ENCODE assay signal across 14 mouse cellular contexts in the genomic region with DNA sequence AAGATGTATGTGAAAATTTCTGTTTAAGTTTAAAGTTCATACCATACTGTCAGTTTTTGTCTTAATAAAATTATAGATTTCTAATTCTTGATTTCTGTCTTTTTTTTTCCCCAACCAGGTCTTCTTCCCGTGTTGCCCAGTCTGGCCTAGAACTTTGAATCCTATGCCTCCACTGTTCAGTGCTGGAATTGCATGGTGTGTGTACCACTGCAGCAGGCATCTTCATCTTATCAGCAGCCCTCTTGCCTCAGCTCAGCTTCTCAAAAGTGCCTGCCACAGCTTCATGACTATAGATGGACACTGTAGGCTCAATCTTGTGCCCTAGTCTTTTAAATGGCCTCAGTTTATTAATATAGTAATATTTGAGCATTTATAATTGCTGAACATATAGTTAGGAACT. TPM values are rescaled to one million over a fixed set of nuclear protein-coding genes. Genes with fewer than 3 reads are reported as not detected.
DNase-seq lines count a peak whose midpoint lies in the region; ATAC-seq and TF ChIP-seq lines count a peak whose summit lies in the region.
"Had no signal": no experiment of that assay in that cellular context is flagged by ENCODE, and none has a peak within 500 bp of the region (broad histone marks: within the 10 kb centered on the region; RNA-seq: fewer than 3 reads in every experiment).

No protein-coding gene starts in this region.

- H3K4me2 ChIP-seq in kidney, postnatal 0 days (ENCODE audit: low read length) = no peak overlapping the region
- H3K4me2 ChIP-seq: embryonic facial prominence, embryonic 15.5 days had no signal

- peaks cover 52% of the 10 kb centered on the region for H3K36me3 ChIP-seq in kidney, postnatal 0 days (ENCODE audit: insufficient read depth, low read length)

- ATAC-seq in kidney, postnatal 0 days (replicated peaks; ENCODE audit: low FRiP score, low read depth) = no peak
- ATAC-seq: forebrain, embryonic 14.5 days had no signal

- TF ChIP-seq CTCF in cerebellum, adult 2 months (IDR thresholded peaks at IDR 0.05; ENCODE audit: borderline replicate concordance, insufficient read depth, low read depth, low read length) = peak; percentile 11; the same call in 1 of the 2 replicates
- peak; percentile 34; the same call in 1 of the 2 replicates for TF ChIP-seq CTCF in kidney, postnatal 0 days (IDR thresholded peaks at IDR 0.05; ENCODE audit: low read depth)

- 0 out of 2 replicates have a peak, but pooled peaks cover 2% of the 10 kb centered on the region for H3K4me1 ChIP-seq in cerebellum, adult 2 months (ENCODE audit: control insufficient read depth, insufficient read depth, low read length)
- no peaks in the 10 kb centered on the region for H3K4me1 ChIP-seq in kidney, postnatal 0 days (replicated peaks; ENCODE audit: insufficient read depth, low read length)
- H3K4me1 ChIP-seq: embryonic facial prominence, embryonic 15.5 days had no signal

- H3K27me3 ChIP-seq in cerebellum, adult 2 months (ENCODE audit: control insufficient read depth, insufficient read depth, low read length) = no peaks in the 10 kb centered on the region
- no peaks in the 10 kb centered on the region for H3K27me3 ChIP-seq in kidney, postnatal 0 days (ENCODE audit: insufficient read depth, low read length)
- H3K27me3 ChIP-seq: embryonic facial prominence, embryonic 15.5 days had no signal

- no peak overlapping the region for H3K9ac ChIP-seq in kidney, postnatal 0 days (ENCODE audit: low read depth, low read length)
- H3K9ac ChIP-seq: embryonic facial prominence, embryonic 15.5 days had no signal

- no peak overlapping the region for H3K4me3 ChIP-seq in cerebellum, adult 2 months (replicated peaks; ENCODE audit: insufficient read depth, low read depth, low read length)
- H3K4me3 ChIP-seq in kidney, postnatal 0 days (replicated peaks; ENCODE audit: low read depth, low read length) = no peak overlapping the region
- H3K4me3 ChIP-seq: embryonic facial prominence, embryonic 15.5 days had no signal

- TF ChIP-seq POLR2A in cerebellum, adult 2 months (IDR thresholded peaks at IDR 0.05; ENCODE audit: borderline replicate concordance, insufficient read depth, low read length) = no peak

- H3K9me3 ChIP-seq in kidney, postnatal 0 days (replicated peaks; ENCODE audit: low read length) = no peaks in the 10 kb centered on the region
- H3K9me3 ChIP-seq: embryonic facial prominence, embryonic 15.5 days had no signal

- WGBS in cerebellum, adult 2 months = 23% methylated on average over 1 of the region's 1 CpGs
- WGBS in kidney, postnatal 0 days = 53% methylated on average over 1 of the region's 1 CpGs

- no peak for DNase-seq in cerebellum, adult 2 months
- DNase-seq in cerebellum, postnatal 36 days = no peak
- no peak for DNase-seq in kidney, postnatal 0 days (ENCODE audit: low spot score)
- DNase-seq in kidney, postnatal 10 days = no peak
- peak; percentile 70 for DNase-seq in 3T3-L1 (ENCODE audit: low read depth, low spot score)
- DNase-seq in adipocyte (ENCODE audit: low spot score) = peak; percentile 46
- no peak for DNase-seq in spleen, postnatal 10 days (ENCODE audit: low spot score in 2 of 2)
- no peak for DNase-seq in adrenal gland, postnatal 25 days
- DNase-seq: cerebellum, adult 9-10 months; heart, postnatal 4 days; kidney, adult 8-10 months; lung, postnatal 14 days had no signal

- no peak overlapping the region for H3K27ac ChIP-seq in cerebellum, adult 2 months (ENCODE audit: insufficient read depth, low read length)
- no peak overlapping the region for H3K27ac ChIP-seq in kidney, postnatal 0 days
- H3K27ac ChIP-seq: embryonic facial prominence, embryonic 15.5 days had no signal

RNA-seq across cellular contexts. Expression of gene Cbx1, which starts 19.1 kb away (rescaled TPM):
- 37.9 and 40.7 TPM in 2 replicates for polyA plus RNA-seq in cerebellum, adult 2 months (2012; rRNA removed)
- 101 and 106 TPM in 2 replicates for polyA plus RNA-seq in kidney, postnatal 0 days (2015; fragmentation: Nextera tagmentation; extraction: Ambion mirVana)
- 78.9 and 98.0 TPM in 2 replicates for total RNA-seq in adrenal gland, postnatal 25 days (2021)

RNA-seq across cellular contexts. Expression of gene Nfe2l1, which starts 21.7 kb away (rescaled TPM):
- polyA plus RNA-seq in cerebellum, adult 2 months (2012; rRNA removed) = 183 and 215 TPM in 2 replicates
- 77.3 and 88.0 TPM in 2 replicates for polyA plus RNA-seq in kidney, postnatal 0 days (2015; fragmentation: Nextera tagmentation; extraction: Ambion mirVana)
- total RNA-seq in adrenal gland, postnatal 25 days (2021) = 492 and 601 TPM in 2 replicates

RNA-seq across cellular contexts. Expression of gene Snx11, which starts 30.7 kb away (rescaled TPM):
- polyA plus RNA-seq in cerebellum, adult 2 months (2012; rRNA removed) = 38.5 and 38.9 TPM in 2 replicates
- 17.6 and 19.8 TPM in 2 replicates for polyA plus RNA-seq in kidney, postnatal 0 days (2015; fragmentation: Nextera tagmentation; extraction: Ambion mirVana)
- total RNA-seq in adrenal gland, postnatal 25 days (2021) = 32.1 and 34.6 TPM in 2 replicates

RNA-seq across cellular contexts. Expression of gene Copz2, which starts 41.6 kb away (rescaled TPM):
- 9.5 and 10.9 TPM in 2 replicates for polyA plus RNA-seq in cerebellum, adult 2 months (2012; rRNA removed)
- polyA plus RNA-seq in kidney, postnatal 0 days (2015; fragmentation: Nextera tagmentation; extraction: Ambion mirVana) = 125 TPM in 2 replicates
- 58.0 and 59.0 TPM in 2 replicates for total RNA-seq in adrenal gland, postnatal 25 days (2021)

Comparison
In these comparisons a context has a peak if more than half of its experiments do, and no peak if none do; other contexts are left out.
1. DNase-seq: peak in 3T3-L1 (single experiment) and adipocyte (single experiment); none in cerebellum, adult 2 months (0 of 2), cerebellum, postnatal 36 days (0 of 2), kidney, postnatal 0 days (single experiment), kidney, postnatal 10 days (single experiment), spleen, postnatal 10 days (0 of 2) and adrenal gland, postnatal 25 days (single experiment).